Mouse (Mus musculus) limb, embryonic 15.5 days (tissue): ENCODE results near the gene Itpr2. TPM values are rescaled to one million over a fixed set of nuclear protein-coding genes. Genes with fewer than 3 reads are reported as not detected.
A peak's percentile ranks its signal among the peaks of the same experiment; 100 is the strongest.

Experiments
- ATAC-seq: fragments of 200-750 bp; cut with Nextera tagmentation; 2 replicates; pipeline ENCODE4 v1.8.0; 2017; ENCODE audit warnings: low read depth, moderate TSS enrichment; ENCODE audit not compliant: insufficient number of reproducible peaks, low FRiP score, low TSS enrichment
- H3K27ac ChIP-seq: fragments of 300-500 bp; sonication (generic); 2 replicates; pipeline ENCODE4 v1.5.1; 2015; ENCODE audit warnings: moderate library complexity, mild to moderate bottlenecking, inconsistent platforms
- H3K27me3 ChIP-seq: fragments of 300-500 bp; sonication (generic); 2 replicates; pipeline ENCODE4 v1.6.1; 2015; ENCODE audit warnings: inconsistent platforms
- H3K36me3 ChIP-seq: fragments of 300-500 bp; sonication (generic); 2 replicates; pipeline ENCODE4 v1.6.1; 2015; ENCODE audit warnings: inconsistent platforms
- H3K4me1 ChIP-seq: fragments of 300-500 bp; sonication (generic); 2 replicates; pipeline ENCODE4 v1.6.1; 2015; ENCODE audit warnings: inconsistent platforms
- H3K4me2 ChIP-seq: fragments of 300-500 bp; sonication (generic); 2 replicates; pipeline ENCODE4 v1.6.1; 2015; ENCODE audit warnings: mild to moderate bottlenecking, inconsistent platforms
- H3K4me3 ChIP-seq: fragments of 300-500 bp; sonication (generic); 2 replicates; pipeline ENCODE4 v1.5.1; 2015; ENCODE audit warnings: mild to moderate bottlenecking, inconsistent platforms
- H3K9ac ChIP-seq: fragments of 300-500 bp; sonication (generic); 2 replicates; pipeline ENCODE4 v1.6.1; 2015; ENCODE audit warnings: inconsistent platforms
- H3K9me3 ChIP-seq: fragments of 300-500 bp; sonication (generic); 2 replicates; pipeline ENCODE4 v1.6.1; 2016; ENCODE audit warnings: inconsistent platforms
- WGBS: fragments of 180-500 bp; shearing (Covaris S2); methylation state at CpG from one replicate; pipeline ENCODE4 v1.1.7; 2015; 5-methylcytosine and 5-hydroxymethylcytosine counted together
- polyA plus RNA-seq: library from polyadenylated mRNA; unstranded; fragments of >200 nt; fragmentation: Nextera tagmentation; extraction: Ambion mirVana; gene quantifications from 2 replicates; pipeline ENCODE4 v1.2.1, GENCODE M21; 2015

Gene Itpr2
- polyA plus RNA-seq, 1 experiment from 2014 or later = 14.6 TPM

- no peaks in the 10 kb centered on the region for H3K27me3 ChIP-seq
Observed at GRCm38 (mm10) chr6:146289801-146290200, 212.2 kb downstream of the Itpr2 start.

DNA sequence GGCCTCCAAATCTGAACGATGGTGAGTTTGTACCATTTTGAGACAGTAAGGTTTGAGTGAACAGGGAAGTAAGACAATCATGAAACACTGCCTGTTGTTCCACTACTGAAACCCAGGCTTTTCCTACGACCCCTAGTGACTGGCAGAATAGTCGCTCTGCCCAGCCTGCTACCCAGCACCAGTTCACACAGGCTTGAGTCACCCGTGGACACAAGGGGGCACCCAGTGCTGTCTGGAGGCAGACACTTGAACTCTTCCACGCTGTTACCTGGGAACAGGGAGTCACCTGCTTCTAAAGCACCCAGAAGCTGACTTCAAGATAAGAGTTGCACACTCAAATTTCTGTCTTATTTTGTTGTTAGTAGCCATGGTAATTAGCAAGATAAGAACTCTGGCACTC lies 213.8 kb downstream of the Itpr2 start:
- 89% methylated on average over 5 of the region's 5 CpGs for WGBS
- H3K4me1 ChIP-seq = no peaks in the 10 kb centered on the region
- no peak overlapping the region for H3K4me3 ChIP-seq
- no peak overlapping the region for H3K27ac ChIP-seq
- H3K4me2 ChIP-seq = no peak overlapping the region
- no peak overlapping the region for H3K9ac ChIP-seq
- no peaks in the 10 kb centered on the region for H3K27me3 ChIP-seq
- H3K36me3 ChIP-seq = no peaks in the 10 kb centered on the region
- no peak for ATAC-seq
- no peaks in the 10 kb centered on the region for H3K9me3 ChIP-seq

More at GRCm38 (mm10) chr6:146289801-146290200, 212.2 kb downstream of the Itpr2 start:
- Histone ChIP-seq H3K4me2 (no peak overlapping the region), H3K4me3 (no peak overlapping the region), H3K9me3 (no peaks in the 10 kb centered on the region), H3K9ac (no peak overlapping the region), H3K36me3 (no peaks in the 10 kb centered on the region), H3K4me1 (0 out of 2 replicates have a peak, but pooled peaks cover 3% of the 10 kb centered on the region), H3K27ac (no peak overlapping the region)
- WGBS = 60% methylated on average over 10 of the region's 10 CpGs
- ATAC-seq = no peak

- WGBS = 87% methylated on average over 11 of the region's 11 CpGs
- ATAC-seq = no peak
Observed at GRCm38 (mm10) chr6:146284921-146285565, 217.0 kb downstream of the Itpr2 start.

GRCm38 (mm10) chr6:146283981-146284380 lies 218.0 kb downstream of the Itpr2 start:
- no peak for ATAC-seq
- no peaks in the 10 kb centered on the region for H3K27me3 ChIP-seq
- no peak overlapping the region for H3K27ac ChIP-seq
- peaks cover 5% of the 10 kb centered on the region; the same call in 1 of the 2 replicates for H3K4me1 ChIP-seq
- H3K9ac ChIP-seq = no peak overlapping the region
- no peaks in the 10 kb centered on the region for H3K36me3 ChIP-seq
- no peak overlapping the region for H3K4me3 ChIP-seq
- no peak overlapping the region for H3K4me2 ChIP-seq
- 56% methylated on average over 7 of the region's 7 CpGs for WGBS
- no peaks in the 10 kb centered on the region for H3K9me3 ChIP-seq

More at GRCm38 (mm10) chr6:146284921-146285565, 217.0 kb downstream of the Itpr2 start:
- no peaks in the 10 kb centered on the region for H3K9me3 ChIP-seq
- peaks cover 5% of the 10 kb centered on the region; the same call in 1 of the 2 replicates for H3K4me1 ChIP-seq
- no peak overlapping the region for H3K4me2 ChIP-seq
- H3K4me3 ChIP-seq = no peak overlapping the region
- no peaks in the 10 kb centered on the region for H3K27me3 ChIP-seq
- no peak overlapping the region for H3K27ac ChIP-seq
- no peaks in the 10 kb centered on the region for H3K36me3 ChIP-seq
- no peak overlapping the region for H3K9ac ChIP-seq

DNA sequence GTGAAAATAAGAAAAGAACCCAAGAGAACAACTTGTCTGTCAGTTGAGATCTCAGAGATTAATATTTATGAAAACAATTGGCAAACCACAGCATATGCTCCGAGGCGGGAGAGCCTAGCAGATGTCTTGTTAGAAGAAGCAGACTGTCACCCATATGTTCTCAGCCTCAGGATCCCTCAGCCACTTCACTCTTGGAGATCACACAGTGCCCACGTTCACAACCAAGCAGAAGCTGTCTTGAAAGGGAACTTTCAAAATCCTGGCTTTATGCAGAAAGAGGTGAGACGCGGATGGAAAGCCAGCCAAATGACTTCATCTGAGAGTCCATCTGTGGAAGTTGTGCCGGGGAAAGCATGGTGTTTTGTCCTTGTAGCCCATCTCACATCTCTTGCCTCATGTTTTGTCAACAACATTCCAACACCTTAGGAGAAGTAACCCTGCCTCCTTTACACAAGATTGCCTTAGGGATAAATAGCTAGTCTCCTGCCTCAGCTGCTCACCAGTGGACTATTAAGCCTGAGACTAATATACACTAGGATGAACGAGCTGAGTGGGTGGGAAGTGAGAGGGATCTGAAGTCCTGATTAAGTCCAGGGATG lies 219.9 kb downstream of the Itpr2 start:
- H3K4me1 ChIP-seq = peaks cover 5% of the 10 kb centered on the region; the same call in 1 of the 2 replicates
- no peaks in the 10 kb centered on the region for H3K27me3 ChIP-seq
- no peak for ATAC-seq
- H3K36me3 ChIP-seq = no peaks in the 10 kb centered on the region
- no peak overlapping the region for H3K4me3 ChIP-seq
- H3K27ac ChIP-seq = no peak overlapping the region
- H3K9me3 ChIP-seq = no peaks in the 10 kb centered on the region
- no peak overlapping the region for H3K4me2 ChIP-seq
- no peak overlapping the region for H3K9ac ChIP-seq
- WGBS = 59% methylated on average over 7 of the region's 7 CpGs

DNA sequence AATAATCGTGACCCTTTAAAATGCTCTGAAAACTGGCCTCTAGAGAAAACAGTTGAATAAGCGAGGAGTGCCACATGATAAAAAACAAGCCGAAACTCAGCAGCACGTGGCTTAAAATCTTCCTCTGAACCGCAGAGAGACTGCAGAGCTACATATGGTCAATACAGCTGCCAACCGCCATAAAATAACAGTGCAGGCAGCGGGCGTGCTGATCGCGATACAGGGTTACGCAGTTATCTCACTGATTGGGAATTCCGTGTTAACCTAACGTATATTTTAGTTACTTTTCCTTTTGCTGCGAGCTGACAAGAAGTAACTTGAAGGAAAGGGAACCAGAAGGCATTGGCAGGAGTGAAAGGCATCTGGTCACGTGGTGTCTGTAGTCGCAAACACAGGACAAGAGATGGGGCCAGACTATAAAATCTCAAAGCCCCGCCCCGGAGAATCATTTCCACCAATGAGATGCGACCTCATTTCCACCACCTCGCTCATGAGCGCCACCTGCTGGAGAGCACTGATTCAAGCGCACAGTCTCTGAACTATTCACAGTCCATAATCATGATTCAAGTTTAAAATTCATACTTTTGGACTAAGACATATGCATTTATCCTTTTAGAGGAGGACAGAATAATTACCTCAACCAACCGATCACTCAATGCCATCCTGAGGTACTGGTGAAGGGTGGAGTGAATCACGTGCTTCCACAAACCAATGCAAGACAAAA lies 220.7 kb downstream of the Itpr2 start:
- no peak overlapping the region for H3K9ac ChIP-seq
- no peak for ATAC-seq
- no peak overlapping the region for H3K4me2 ChIP-seq
- no peaks in the 10 kb centered on the region for H3K27me3 ChIP-seq
- peaks cover 5% of the 10 kb centered on the region; the same call in 1 of the 2 replicates for H3K4me1 ChIP-seq
- no peak overlapping the region for H3K27ac ChIP-seq
- H3K9me3 ChIP-seq = no peaks in the 10 kb centered on the region
- 75% methylated on average over 24 of the region's 24 CpGs for WGBS
- no peak overlapping the region for H3K4me3 ChIP-seq
- H3K36me3 ChIP-seq = no peaks in the 10 kb centered on the region

GRCm38 (mm10) chr6:146273256-146273655 lies 228.8 kb downstream of the Itpr2 start:
- H3K36me3 ChIP-seq = no peaks in the 10 kb centered on the region
- H3K4me3 ChIP-seq = no peak overlapping the region
- peaks cover 11% of the 10 kb centered on the region for H3K4me1 ChIP-seq
- H3K9me3 ChIP-seq = no peaks in the 10 kb centered on the region
- H3K27ac ChIP-seq = no peak overlapping the region
- no peak overlapping the region for H3K4me2 ChIP-seq
- 85% methylated on average over 5 of the region's 5 CpGs for WGBS
- no peaks in the 10 kb centered on the region for H3K27me3 ChIP-seq
- no peak overlapping the region for H3K9ac ChIP-seq
- ATAC-seq = no peak

- Histone ChIP-seq H3K36me3 (no peaks in the 10 kb centered on the region), H3K4me1 (peaks cover 11% of the 10 kb centered on the region), H3K4me3 (no peak overlapping the region), H3K4me2 (no peak overlapping the region), H3K27ac (no peak overlapping the region), H3K27me3 (no peaks in the 10 kb centered on the region), H3K9me3 (no peaks in the 10 kb centered on the region), H3K9ac (no peak overlapping the region)
- ATAC-seq = no peak
- WGBS = 74% methylated on average over 5 of the region's 5 CpGs
Observed at GRCm38 (mm10) chr6:146272253-146273036, 229.6 kb downstream of the Itpr2 start.

DNA sequence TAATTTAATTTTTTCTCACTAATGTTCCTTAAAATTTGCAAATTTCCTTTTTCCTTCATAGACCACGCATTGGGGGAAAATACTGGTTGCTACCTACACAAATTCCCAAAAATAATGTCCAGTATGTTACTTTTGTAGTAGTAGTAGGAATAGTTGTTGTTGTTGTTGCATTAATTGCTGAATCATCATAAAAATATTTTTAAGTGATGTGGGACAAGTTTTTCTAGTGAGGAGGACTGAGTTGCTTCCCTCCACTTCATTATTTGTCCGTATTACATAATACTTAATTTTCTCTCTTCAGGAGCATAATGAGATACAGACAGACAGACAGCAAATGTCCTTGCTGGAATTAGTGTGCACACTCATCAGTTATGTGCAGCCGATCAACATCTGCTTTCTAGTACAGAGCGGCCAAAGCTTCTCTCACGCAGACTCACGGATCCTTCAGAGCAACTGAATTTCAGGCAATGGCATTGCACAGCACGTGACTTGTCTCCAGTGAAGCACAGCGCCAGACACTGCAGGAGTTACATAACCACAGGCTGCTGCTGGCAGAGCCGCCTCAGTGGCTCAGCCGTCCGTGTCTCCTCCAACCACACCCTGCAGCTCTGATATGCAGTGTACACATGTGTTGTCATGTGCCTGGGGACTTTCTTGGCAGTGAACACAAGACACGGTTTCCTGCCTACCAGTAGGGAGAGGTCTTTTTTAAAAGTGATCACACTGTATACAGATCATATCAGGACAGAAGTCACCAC lies 231.1 kb downstream of the Itpr2 start:
- WGBS = 44% methylated on average over 12 of the region's 12 CpGs
- ATAC-seq = 0 out of 2 replicates have a peak, but pooled peaks have one; percentile 63
- no peaks in the 10 kb centered on the region for H3K27me3 ChIP-seq
- H3K4me2 ChIP-seq = no peak overlapping the region
- H3K4me1 ChIP-seq = peaks cover 11% of the 10 kb centered on the region
- H3K27ac ChIP-seq = no peak overlapping the region
- H3K4me3 ChIP-seq = no peak overlapping the region
- no peaks in the 10 kb centered on the region for H3K9me3 ChIP-seq
- no peak overlapping the region for H3K9ac ChIP-seq
- no peaks in the 10 kb centered on the region for H3K36me3 ChIP-seq

- Histone ChIP-seq H3K4me3 (no peak overlapping the region), H3K4me1 (peaks cover 11% of the 10 kb centered on the region), H3K9ac (no peak overlapping the region), H3K27me3 (no peaks in the 10 kb centered on the region), H3K9me3 (no peaks in the 10 kb centered on the region), H3K4me2 (no peak overlapping the region), H3K27ac (peak overlapping the region; percentile 17; the same call in 1 of the 2 replicates), H3K36me3 (no peaks in the 10 kb centered on the region)
- WGBS = 26% methylated on average over 5 of the region's 5 CpGs
- ATAC-seq = no peak
Observed at GRCm38 (mm10) chr6:146270162-146270561, 231.9 kb downstream of the Itpr2 start.

DNA sequence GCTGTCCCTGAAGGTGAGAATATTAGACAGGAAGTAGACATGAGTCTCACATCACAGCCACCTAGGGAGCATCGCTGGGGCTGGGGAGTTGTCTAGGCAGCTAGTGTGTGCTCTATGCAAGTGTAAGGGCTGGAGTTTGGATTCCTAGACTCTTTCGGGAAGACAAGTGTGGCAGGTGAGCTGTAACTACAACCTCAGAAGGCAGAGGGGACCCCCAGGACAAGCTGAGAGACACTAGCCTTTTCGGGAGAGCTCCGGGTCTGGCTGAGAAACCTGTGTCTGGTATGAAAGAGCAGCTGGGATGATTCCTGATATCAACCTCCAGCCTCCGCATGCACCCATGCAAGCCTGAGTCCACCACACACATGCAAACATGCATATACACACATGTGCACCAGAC lies 232.7 kb downstream of the Itpr2 start:
- Histone ChIP-seq H3K9me3 (no peaks in the 10 kb centered on the region), H3K4me1 (peaks cover 11% of the 10 kb centered on the region), H3K27ac (no peak overlapping the region), H3K27me3 (no peaks in the 10 kb centered on the region), H3K9ac (no peak overlapping the region), H3K36me3 (no peaks in the 10 kb centered on the region), H3K4me2 (no peak overlapping the region), H3K4me3 (no peak overlapping the region)
- WGBS = 91% methylated on average over 5 of the region's 5 CpGs
- ATAC-seq = no peak
